In the genomic region with DNA sequence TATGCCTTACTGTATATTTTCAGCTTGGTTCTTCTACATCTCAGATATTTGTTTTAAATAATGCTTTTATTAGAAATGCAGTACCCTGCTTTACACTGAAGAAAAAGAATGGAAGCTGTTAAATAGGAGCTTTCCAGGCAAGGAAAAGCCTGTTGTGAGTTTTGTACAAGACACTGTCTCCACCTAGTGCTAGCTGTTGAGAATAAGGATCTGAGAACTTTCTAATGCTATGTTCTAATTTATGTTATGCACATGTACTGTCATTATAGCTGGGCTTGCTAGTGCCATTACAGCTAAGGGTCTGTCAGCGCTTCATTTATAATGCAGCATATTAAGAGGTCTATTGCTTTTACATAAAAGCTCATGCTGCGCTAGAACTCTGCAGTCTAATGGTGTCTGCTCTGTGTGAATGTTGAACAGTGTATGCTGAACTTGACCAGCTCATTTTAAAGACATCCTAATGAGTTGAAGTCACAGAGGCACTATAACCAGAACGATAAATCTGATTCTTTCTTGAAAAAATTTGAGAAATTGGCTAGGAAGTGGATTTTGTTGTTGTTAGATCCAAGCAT, we compare ENCODE assay signal across 14 mouse cellular contexts.
A peak's percentile ranks its signal among the peaks of the same experiment; 100 is the strongest.
DNase-seq lines count a peak whose midpoint lies in the region; ATAC-seq and TF ChIP-seq lines count a peak whose summit lies in the region.
"Had no signal": no experiment of that assay in that cellular context is flagged by ENCODE, and none has a peak within 500 bp of the region (broad histone marks: within the 10 kb centered on the region; RNA-seq: fewer than 3 reads in every experiment).

No protein-coding gene starts in this region.

- no peaks in the 10 kb centered on the region for H3K27me3 ChIP-seq in kidney, postnatal 0 days (ENCODE audit: insufficient read depth, low read length)
- H3K27me3 ChIP-seq in kidney, adult 2 months (replicated peaks; ENCODE audit: control insufficient read depth, insufficient read depth, low read length), result no peaks in the 10 kb centered on the region
- H3K27me3 ChIP-seq in hindbrain, embryonic 15.5 days, result no peaks in the 10 kb centered on the region
- H3K27me3 ChIP-seq: embryonic facial prominence, embryonic 15.5 days; limb, embryonic 13.5 days had no signal

- no peak overlapping the region for H3K4me2 ChIP-seq in kidney, postnatal 0 days (ENCODE audit: low read length)
- H3K4me2 ChIP-seq in hindbrain, embryonic 15.5 days, result no peak overlapping the region
- H3K4me2 ChIP-seq: embryonic facial prominence, embryonic 15.5 days; limb, embryonic 13.5 days had no signal

- ATAC-seq in kidney, postnatal 0 days (replicated peaks; ENCODE audit: low FRiP score, low read depth), result no peak
- peak; percentile 79 for ATAC-seq in hindbrain, embryonic 15.5 days (ENCODE audit: low FRiP score, low read depth)

- no peak overlapping the region for H3K4me3 ChIP-seq in kidney, postnatal 0 days (replicated peaks; ENCODE audit: low read depth, low read length)
- no peak overlapping the region for H3K4me3 ChIP-seq in kidney, adult 2 months (ENCODE audit: insufficient read depth, low read depth, low read length)
- no peak overlapping the region for H3K4me3 ChIP-seq in hindbrain, embryonic 15.5 days
- H3K4me3 ChIP-seq: embryonic facial prominence, embryonic 15.5 days; limb, embryonic 13.5 days had no signal

- H3K4me1 ChIP-seq in kidney, postnatal 0 days (replicated peaks; ENCODE audit: insufficient read depth, low read length), result no peaks in the 10 kb centered on the region
- H3K4me1 ChIP-seq in kidney, adult 2 months (ENCODE audit: control insufficient read depth, insufficient read depth, low read length), result no peaks in the 10 kb centered on the region
- no peaks in the 10 kb centered on the region for H3K4me1 ChIP-seq in hindbrain, embryonic 15.5 days (replicated peaks)
- H3K4me1 ChIP-seq: embryonic facial prominence, embryonic 15.5 days had no signal

- no peaks in the 10 kb centered on the region for H3K36me3 ChIP-seq in kidney, postnatal 0 days (ENCODE audit: insufficient read depth, low read length)
- H3K36me3 ChIP-seq in kidney, adult 2 months (ENCODE audit: control insufficient read depth, insufficient read depth, low read length), result no peaks in the 10 kb centered on the region
- no peaks in the 10 kb centered on the region for H3K36me3 ChIP-seq in hindbrain, embryonic 15.5 days
- H3K36me3 ChIP-seq: embryonic facial prominence, embryonic 15.5 days; limb, embryonic 13.5 days had no signal

- DNase-seq in kidney, postnatal 0 days (ENCODE audit: low spot score), result peak; percentile 36
- DNase-seq in kidney, adult 2 months, result no peak
- peak; percentile 8 for DNase-seq in MN1 (ENCODE audit: low spot score)
- DNase-seq in brain, embryonic 18.5 days (ENCODE audit: low read depth, low spot score), result peak; percentile 36
- DNase-seq in heart, adult 18-20 months, result no peak
- no peak for DNase-seq in kidney, adult 18-20 months
- DNase-seq in ovary, postnatal 36 days (ENCODE audit: low spot score), result no peak
- DNase-seq: gastrocnemius, postnatal 14 days; heart, postnatal 10 days; kidney, postnatal 25 days; right cerebral cortex, postnatal 4 days had no signal

- TF ChIP-seq CTCF in kidney, postnatal 0 days (IDR thresholded peaks at IDR 0.05; ENCODE audit: low read depth), result peak; percentile 43; the same call in 1 of the 2 replicates
- TF ChIP-seq CTCF in kidney, adult 2 months (conservative IDR thresholded peaks at IDR 0.05; ENCODE audit: insufficient read depth, insufficient read length, low read depth, low read length), result no peak

- no peak overlapping the region for H3K9ac ChIP-seq in kidney, postnatal 0 days (ENCODE audit: low read depth, low read length)
- H3K9ac ChIP-seq in hindbrain, embryonic 15.5 days, result no peak overlapping the region
- H3K9ac ChIP-seq: embryonic facial prominence, embryonic 15.5 days; limb, embryonic 13.5 days had no signal

- 86% methylated on average over 3 of the region's 3 CpGs for WGBS in kidney, postnatal 0 days
- 90% methylated on average over 3 of the region's 3 CpGs for WGBS in kidney, adult 2 months
- WGBS in hindbrain, embryonic 15.5 days, result 69% methylated on average over 3 of the region's 3 CpGs

- no peak for TF ChIP-seq POLR2A in kidney, adult 2 months (IDR thresholded peaks at IDR 0.05; ENCODE audit: low read depth, low read length)

- H3K9me3 ChIP-seq in kidney, postnatal 0 days (replicated peaks; ENCODE audit: low read length), result no peaks in the 10 kb centered on the region
- H3K9me3 ChIP-seq in hindbrain, embryonic 15.5 days, result no peaks in the 10 kb centered on the region
- H3K9me3 ChIP-seq: embryonic facial prominence, embryonic 15.5 days; limb, embryonic 13.5 days had no signal

- no peak overlapping the region for H3K27ac ChIP-seq in kidney, postnatal 0 days
- H3K27ac ChIP-seq in kidney, adult 2 months (ENCODE audit: insufficient read depth, low read depth, low read length), result no peak overlapping the region
- no peak overlapping the region for H3K27ac ChIP-seq in hindbrain, embryonic 15.5 days (replicated peaks)
- H3K27ac ChIP-seq: embryonic facial prominence, embryonic 15.5 days; limb, embryonic 13.5 days had no signal

Comparison
In these comparisons a context has a peak if more than half of its experiments do, and no peak if none do; other contexts are left out.
1. DNase-seq: peak in kidney, postnatal 0 days (single experiment), MN1 (single experiment) and brain, embryonic 18.5 days (single experiment); none in kidney, adult 2 months (single experiment), heart, adult 18-20 months (0 of 2), kidney, adult 18-20 months (single experiment) and ovary, postnatal 36 days (single experiment).